ENCODE assay signal across 10 mouse cellular contexts in genomic region chr11:54307139-54307816, GRCm38 (mm10). TPM values are rescaled to one million over a fixed set of nuclear protein-coding genes. Genes with fewer than 3 reads are reported as not detected.
DNase-seq lines count a peak whose midpoint lies in the region; ATAC-seq and TF ChIP-seq lines count a peak whose summit lies in the region.
"Had no signal": no experiment of that assay in that cellular context is flagged by ENCODE, and none has a peak within 500 bp of the region (broad histone marks: within the 10 kb centered on the region; RNA-seq: fewer than 3 reads in every experiment).

No protein-coding gene starts in this region.

- 73% methylated on average over 7 of the region's 7 CpGs for WGBS in forebrain, postnatal 0 days
- 81% methylated on average over 7 of the region's 7 CpGs for WGBS in forebrain, embryonic 15.5 days
- 76% methylated on average over 7 of the region's 7 CpGs for WGBS in embryonic facial prominence, embryonic 11.5 days

- no peak overlapping the region for H3K4me2 ChIP-seq in forebrain, postnatal 0 days (ENCODE audit: low read depth)
- no peak overlapping the region for H3K4me2 ChIP-seq in forebrain, embryonic 15.5 days (replicated peaks)
- no peak overlapping the region for H3K4me2 ChIP-seq in embryonic facial prominence, embryonic 11.5 days (ENCODE audit: low read depth, low read length)

- no peak overlapping the region for H3K9ac ChIP-seq in forebrain, postnatal 0 days
- H3K9ac ChIP-seq in forebrain, embryonic 15.5 days (replicated peaks) = no peak overlapping the region
- no peak overlapping the region for H3K9ac ChIP-seq in embryonic facial prominence, embryonic 11.5 days (replicated peaks; ENCODE audit: low read length)

- H3K9me3 ChIP-seq in forebrain, postnatal 0 days (ENCODE audit: low read length) = no peaks in the 10 kb centered on the region
- no peaks in the 10 kb centered on the region for H3K9me3 ChIP-seq in forebrain, embryonic 15.5 days
- no peaks in the 10 kb centered on the region for H3K9me3 ChIP-seq in embryonic facial prominence, embryonic 11.5 days (replicated peaks; ENCODE audit: control insufficient read depth, low read length)

- TF ChIP-seq CTCF in forebrain, postnatal 0 days (IDR thresholded peaks at IDR 0.05; ENCODE audit: low read depth) = peak; percentile 74

- H3K27me3 ChIP-seq in forebrain, postnatal 0 days (ENCODE audit: insufficient read depth, low read length) = no peaks in the 10 kb centered on the region
- no peaks in the 10 kb centered on the region for H3K27me3 ChIP-seq in forebrain, embryonic 15.5 days
- 0 out of 2 replicates have a peak, but pooled peaks cover 2% of the 10 kb centered on the region for H3K27me3 ChIP-seq in embryonic facial prominence, embryonic 11.5 days (ENCODE audit: control insufficient read depth, insufficient read depth, low read length)

- H3K36me3 ChIP-seq in forebrain, postnatal 0 days (ENCODE audit: insufficient read depth) = no peaks in the 10 kb centered on the region
- no peaks in the 10 kb centered on the region for H3K36me3 ChIP-seq in forebrain, embryonic 15.5 days
- no peaks in the 10 kb centered on the region for H3K36me3 ChIP-seq in embryonic facial prominence, embryonic 11.5 days (replicated peaks; ENCODE audit: control insufficient read depth, insufficient read depth, low read depth, low read length)

- no peak overlapping the region for H3K27ac ChIP-seq in forebrain, postnatal 0 days (ENCODE audit: low read depth, low read length)
- no peak overlapping the region for H3K27ac ChIP-seq in forebrain, embryonic 15.5 days (replicated peaks)
- H3K27ac ChIP-seq in embryonic facial prominence, embryonic 11.5 days (replicated peaks; ENCODE audit: low read depth, low read length) = no peak overlapping the region

- peaks cover 13% of the 10 kb centered on the region for H3K4me1 ChIP-seq in forebrain, postnatal 0 days (ENCODE audit: insufficient read depth)
- peaks cover 55% of the 10 kb centered on the region for H3K4me1 ChIP-seq in forebrain, embryonic 15.5 days
- peaks cover 3% of the 10 kb centered on the region for H3K4me1 ChIP-seq in embryonic facial prominence, embryonic 11.5 days (ENCODE audit: control insufficient read depth, insufficient read depth, low read length)

- no peak overlapping the region for H3K4me3 ChIP-seq in forebrain, postnatal 0 days (ENCODE audit: low read depth, low read length)
- no peak overlapping the region for H3K4me3 ChIP-seq in forebrain, embryonic 15.5 days
- no peak overlapping the region for H3K4me3 ChIP-seq in embryonic facial prominence, embryonic 11.5 days (ENCODE audit: low read depth, low read length)

- peak; percentile 65 for DNase-seq in forebrain, postnatal 0 days
- peak; percentile 22 for DNase-seq in 3134 (ENCODE audit: extremely low read depth, insufficient read length, low spot score)
- DNase-seq in adrenal gland, adult 8-10 months = peak; percentile 68
- DNase-seq in embryonic facial prominence, embryonic 11.5 days (ENCODE audit: low spot score) = peak; percentile 46
- peak; percentile 32 to 74 for DNase-seq in kidney, postnatal 36 days
- DNase-seq in lung, postnatal 14 days = peak; percentile 70
- peak; percentile 83 for DNase-seq in testis, postnatal 10 days (ENCODE audit: low spot score)

- no peak for ATAC-seq in forebrain, postnatal 0 days
- ATAC-seq in forebrain, embryonic 15.5 days (replicated peaks) = no peak
- ATAC-seq in embryonic facial prominence, embryonic 11.5 days (replicated peaks; ENCODE audit: insufficient number of reproducible peaks, low FRiP score, low TSS enrichment, low read depth) = no peak

RNA-seq across cellular contexts. Expression of gene Acsl6, which starts 3.7 kb away (rescaled TPM):
- 56.3 and 57.7 TPM in 2 replicates for total RNA-seq in forebrain, postnatal 0 days (2014; rRNA removed)
- 44.7 and 48.5 TPM in 2 replicates for polyA plus RNA-seq in forebrain, postnatal 0 days (2015; fragmentation: Nextera tagmentation; extraction: Ambion mirVana)
- polyA plus RNA-seq in forebrain, embryonic 15.5 days (2015; fragmentation: Nextera tagmentation; extraction: Ambion mirVana) = 37.2 and 37.5 TPM in 2 replicates
- 10 to 100 TPM in 1 of 4 experiments, 1 to 10 TPM in 3; 8.0 to 11.3 (median 8.6) TPM for total RNA-seq in adrenal gland, adult 8-10 months (2022)
- 4.4 and 5.4 TPM in 2 replicates for polyA plus RNA-seq in embryonic facial prominence, embryonic 11.5 days (2014; fragmentation: Nextera tagmentation; extraction: Ambion mirVana)

RNA-seq across cellular contexts. Expression of gene Il3, which starts 40.2 kb away (rescaled TPM):
- total RNA-seq in forebrain, postnatal 0 days (2014; rRNA removed) = not detected in 2 replicates
- polyA plus RNA-seq in forebrain, postnatal 0 days (2015; fragmentation: Nextera tagmentation; extraction: Ambion mirVana) = not detected in 2 replicates
- polyA plus RNA-seq in forebrain, embryonic 15.5 days (2015; fragmentation: Nextera tagmentation; extraction: Ambion mirVana) = not detected in 2 replicates
- not detected for total RNA-seq in adrenal gland, adult 8-10 months (2022)
- polyA plus RNA-seq in embryonic facial prominence, embryonic 11.5 days (2014; fragmentation: Nextera tagmentation; extraction: Ambion mirVana) = not detected in 2 replicates
- polyA plus RNA-seq: heart, embryonic 14.5 days; neural tube, embryonic 14.5 days had no signal

RNA-seq across cellular contexts. Expression of gene Csf2, which starts 57.8 kb away (rescaled TPM):
- total RNA-seq in forebrain, postnatal 0 days (2014; rRNA removed) = not detected in 2 replicates
- polyA plus RNA-seq in forebrain, postnatal 0 days (2015; fragmentation: Nextera tagmentation; extraction: Ambion mirVana) = not detected in 2 replicates
- not detected in 2 replicates for polyA plus RNA-seq in forebrain, embryonic 15.5 days (2015; fragmentation: Nextera tagmentation; extraction: Ambion mirVana)
- not detected for total RNA-seq in adrenal gland, adult 8-10 months (2022)
- not detected in 2 replicates for polyA plus RNA-seq in embryonic facial prominence, embryonic 11.5 days (2014; fragmentation: Nextera tagmentation; extraction: Ambion mirVana)
- polyA plus RNA-seq: heart, embryonic 14.5 days; neural tube, embryonic 14.5 days had no signal

Comparison
In these comparisons a context has a peak if more than half of its experiments do, and no peak if none do; other contexts are left out.
1. DNase-seq: peak in every context shown above with its lines; median percentile 83 in testis, postnatal 10 days; 70 in lung, postnatal 14 days; 68 in adrenal gland, adult 8-10 months; 65 in forebrain, postnatal 0 days; 53 in kidney, postnatal 36 days; 46 in embryonic facial prominence, embryonic 11.5 days; 22 in 3134.